Mouse (Mus musculus): ENCODE measurements around the gene Mfrp. TPM values are rescaled to one million over a fixed set of nuclear protein-coding genes. Genes with fewer than 3 reads are reported as not detected.
A peak's percentile ranks its signal among the peaks of the same experiment; 100 is the strongest.

The Mfrp gene
- polyA plus RNA-seq, 1 experiment from 2014 or later = 0.08 TPM

DNA sequence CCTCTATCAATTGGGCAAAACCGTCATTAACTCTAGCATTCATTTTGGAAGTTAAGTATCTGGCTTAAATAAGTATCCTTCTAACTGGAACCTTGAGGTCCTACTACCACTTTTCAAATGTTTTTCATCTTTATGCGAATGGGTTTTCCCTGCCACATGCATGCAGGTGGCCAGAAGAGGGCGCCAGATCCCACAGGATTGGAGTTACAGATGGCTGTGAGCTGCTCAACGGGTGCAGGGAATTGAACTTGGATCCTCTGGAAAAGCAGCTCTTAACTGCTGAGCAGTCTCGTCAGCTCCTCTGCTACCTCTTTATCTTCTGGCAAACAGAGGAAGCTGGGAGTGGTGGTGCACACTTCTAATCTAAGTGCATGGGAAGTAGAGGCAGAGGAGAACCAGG is 17.5 kb downstream of the Mfrp start:
- H3K27ac ChIP-seq (ENCODE audit: low read length) = no peak overlapping the region
- no peak overlapping the region for H3K4me2 ChIP-seq (ENCODE audit: low read depth, low read length)
- H3K4me3 ChIP-seq (replicated peaks; ENCODE audit: low read length) = no peak overlapping the region
- H3K27me3 ChIP-seq (ENCODE audit: control insufficient read depth, insufficient read depth, low read length) = no peaks in the 10 kb centered on the region
- H3K9ac ChIP-seq (ENCODE audit: low read length) = no peak overlapping the region
- no peaks in the 10 kb centered on the region for H3K36me3 ChIP-seq (ENCODE audit: control insufficient read depth, insufficient read depth, low read length)
- H3K4me1 ChIP-seq (ENCODE audit: control insufficient read depth, insufficient read depth, low read length) = no peaks in the 10 kb centered on the region
- H3K9me3 ChIP-seq (replicated peaks; ENCODE audit: control insufficient read depth, low read length) = no peaks in the 10 kb centered on the region
- WGBS = 53% methylated on average over 5 of the region's 5 CpGs
- no peak for ATAC-seq (ENCODE audit: insufficient read depth, low FRiP score)

DNA sequence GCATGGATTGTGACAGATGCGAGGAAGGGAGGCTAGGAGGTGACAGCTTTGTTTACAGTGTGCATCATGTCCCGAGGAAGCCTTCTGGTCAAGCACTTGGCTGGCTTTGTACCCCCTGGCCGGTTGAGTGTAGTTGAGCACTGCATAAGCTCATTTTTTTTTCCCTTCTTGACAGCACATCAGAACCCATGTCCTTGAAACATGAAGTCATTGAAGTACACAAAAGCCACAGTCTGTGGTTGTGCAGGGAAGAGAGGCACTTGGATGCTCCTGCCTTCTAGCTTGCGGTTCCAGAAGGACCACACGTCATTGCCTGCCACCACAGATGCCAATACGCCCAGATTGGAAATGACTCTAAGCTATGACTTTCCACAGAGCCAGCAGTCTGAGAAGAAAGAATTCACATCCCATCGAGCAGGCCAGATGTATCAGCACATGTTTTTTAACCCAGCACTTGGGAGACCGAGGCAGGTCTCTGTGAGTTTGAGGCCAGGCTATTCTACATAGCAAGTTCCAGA is 18.5 kb downstream of the Mfrp start:
- Histone ChIP-seq H3K4me1 (ENCODE audit: control insufficient read depth, insufficient read depth, low read length) (no peaks in the 10 kb centered on the region), H3K36me3 (ENCODE audit: control insufficient read depth, insufficient read depth, low read length) (no peaks in the 10 kb centered on the region), H3K4me2 (ENCODE audit: low read depth, low read length) (no peak overlapping the region), H3K27me3 (ENCODE audit: control insufficient read depth, insufficient read depth, low read length) (no peaks in the 10 kb centered on the region), H3K4me3 (replicated peaks; ENCODE audit: low read length) (no peak overlapping the region), H3K9ac (ENCODE audit: low read length) (no peak overlapping the region), H3K9me3 (replicated peaks; ENCODE audit: control insufficient read depth, low read length) (no peaks in the 10 kb centered on the region), H3K27ac (ENCODE audit: low read length) (no peak overlapping the region)
- no peak for ATAC-seq (ENCODE audit: insufficient read depth, low FRiP score)
- WGBS = 64% methylated on average over 8 of the region's 8 CpGs

DNA sequence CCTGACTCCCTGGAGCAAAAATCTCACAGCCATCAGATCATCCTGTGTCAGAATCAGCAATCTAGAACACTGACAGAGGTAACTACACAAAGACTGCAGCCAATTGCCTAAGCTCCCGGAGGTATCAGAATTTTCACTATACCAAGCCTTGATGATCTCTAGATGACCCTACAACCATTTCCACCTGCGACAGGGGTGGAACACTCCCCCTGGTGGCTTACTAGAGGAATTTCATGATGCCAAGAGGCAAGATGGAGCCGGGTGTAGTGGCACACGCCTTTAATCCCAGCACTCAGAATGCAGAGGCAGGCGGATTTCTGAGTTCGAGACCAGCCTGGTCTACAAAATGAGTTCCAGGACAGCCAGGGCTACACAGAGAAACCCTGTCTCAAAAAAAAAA is 22.8 kb downstream of the Mfrp start:
- no peak for ATAC-seq (ENCODE audit: insufficient read depth, low FRiP score)
- Histone ChIP-seq H3K4me3 (replicated peaks; ENCODE audit: low read length) (no peak overlapping the region), H3K9me3 (replicated peaks; ENCODE audit: control insufficient read depth, low read length) (no peaks in the 10 kb centered on the region), H3K9ac (ENCODE audit: low read length) (no peak overlapping the region), H3K4me1 (ENCODE audit: control insufficient read depth, insufficient read depth, low read length) (peaks cover 20% of the 10 kb centered on the region), H3K27me3 (ENCODE audit: control insufficient read depth, insufficient read depth, low read length) (no peaks in the 10 kb centered on the region), H3K4me2 (ENCODE audit: low read depth, low read length) (no peak overlapping the region), H3K36me3 (ENCODE audit: control insufficient read depth, insufficient read depth, low read length) (no peaks in the 10 kb centered on the region), H3K27ac (ENCODE audit: low read length) (no peak overlapping the region)
- WGBS = 69% methylated on average over 6 of the region's 6 CpGs

DNA sequence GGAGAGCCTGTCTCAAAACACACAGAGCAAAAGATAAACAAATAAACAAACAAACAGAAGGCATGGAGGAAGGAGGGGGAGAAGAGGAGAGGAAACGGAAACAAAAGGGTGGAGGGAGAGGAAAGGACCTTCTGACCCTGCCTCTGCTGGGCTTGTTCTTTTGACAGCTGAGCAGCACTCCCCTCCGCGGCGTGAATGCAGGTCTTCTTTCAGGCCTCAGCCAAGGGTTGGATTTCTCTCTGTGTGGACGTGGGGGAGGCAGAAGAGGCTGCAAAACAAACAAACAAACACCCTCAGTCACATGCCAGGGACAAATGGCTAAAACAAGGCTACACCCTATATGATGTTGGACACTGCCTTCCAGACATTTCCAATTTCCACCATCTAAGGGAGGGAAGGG is 23.5 kb downstream of the Mfrp start:
- H3K36me3 ChIP-seq (ENCODE audit: control insufficient read depth, insufficient read depth, low read length) = no peaks in the 10 kb centered on the region
- peaks cover 25% of the 10 kb centered on the region for H3K4me1 ChIP-seq (ENCODE audit: control insufficient read depth, insufficient read depth, low read length)
- ATAC-seq (ENCODE audit: insufficient read depth, low FRiP score) = no peak
- H3K9ac ChIP-seq (ENCODE audit: low read length) = no peak overlapping the region
- no peaks in the 10 kb centered on the region for H3K9me3 ChIP-seq (replicated peaks; ENCODE audit: control insufficient read depth, low read length)
- H3K27me3 ChIP-seq (ENCODE audit: control insufficient read depth, insufficient read depth, low read length) = no peaks in the 10 kb centered on the region
- no peak overlapping the region for H3K4me3 ChIP-seq (replicated peaks; ENCODE audit: low read length)
- H3K27ac ChIP-seq (ENCODE audit: low read length) = no peak overlapping the region
- WGBS = 57% methylated on average over 5 of the region's 5 CpGs
- H3K4me2 ChIP-seq (ENCODE audit: low read depth, low read length) = no peak overlapping the region

DNA sequence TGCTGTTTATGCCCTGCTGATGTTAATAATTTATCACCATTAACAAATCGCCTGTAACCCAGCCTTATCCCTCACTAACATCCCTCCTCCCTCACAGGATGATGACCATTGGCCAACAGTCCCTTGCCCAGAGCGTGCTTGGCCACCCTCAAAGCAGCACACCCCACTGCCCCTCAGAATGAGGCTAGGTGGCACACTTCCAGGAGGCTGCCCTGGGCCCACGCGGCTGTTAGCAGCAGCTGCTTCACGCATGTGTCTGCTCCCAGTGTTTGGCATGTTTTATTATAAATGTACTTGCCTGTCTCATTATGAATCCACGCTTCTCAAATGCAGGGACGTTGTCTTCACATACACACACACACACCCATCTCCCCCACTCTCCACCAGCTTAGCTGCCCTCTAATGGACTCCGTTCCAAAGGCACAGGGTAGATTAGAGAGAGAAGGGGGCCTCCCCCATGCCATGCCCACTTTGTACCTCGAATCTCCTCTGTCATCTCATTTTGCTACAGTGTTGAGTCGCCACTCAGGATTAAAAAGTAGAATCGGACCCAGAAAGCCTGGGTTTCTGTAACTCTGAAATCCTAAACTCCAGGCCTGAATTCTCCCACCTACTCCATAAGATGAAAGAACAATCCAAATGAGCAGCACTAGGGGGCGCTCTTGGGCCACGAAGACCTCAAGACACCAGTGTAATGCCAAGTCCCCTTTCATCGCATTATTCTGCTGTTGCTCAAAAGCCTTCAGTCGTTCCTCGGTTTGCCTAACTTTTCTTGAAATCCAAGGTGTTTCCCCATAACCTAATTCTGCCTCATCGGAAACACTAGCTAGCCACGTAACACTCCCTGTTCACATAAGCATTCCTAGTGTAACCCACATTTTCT is 24.3 kb downstream of the Mfrp start:
- 0 out of 2 replicates have a peak, but pooled peaks have one; percentile 25 for ATAC-seq (ENCODE audit: insufficient read depth, low FRiP score)

DNA sequence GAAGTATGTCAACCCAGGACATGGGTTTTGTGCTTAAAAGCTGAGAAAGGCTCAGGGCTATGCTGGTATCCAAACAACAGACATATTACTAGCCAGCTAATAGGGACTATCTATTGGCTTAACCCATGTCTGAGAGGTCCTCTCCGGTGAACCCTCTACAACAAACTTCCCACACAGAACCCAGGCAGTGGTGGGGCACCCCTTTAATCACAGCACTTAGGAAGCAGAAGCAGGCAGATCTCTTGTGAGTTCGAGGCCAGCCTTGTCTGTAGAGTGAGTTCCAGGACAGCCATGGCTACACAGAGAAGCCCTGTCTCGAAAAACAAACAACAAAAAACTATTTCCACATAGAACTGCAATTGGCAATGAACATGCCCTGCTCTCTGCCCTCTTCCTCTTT is 25.2 kb downstream of the Mfrp start:
- Histone ChIP-seq H3K9ac (ENCODE audit: low read length) (no peak overlapping the region), H3K27ac (ENCODE audit: low read length) (peak overlapping the region; percentile 56), H3K4me3 (replicated peaks; ENCODE audit: low read length) (no peak overlapping the region), H3K36me3 (ENCODE audit: control insufficient read depth, insufficient read depth, low read length) (no peaks in the 10 kb centered on the region), H3K4me1 (ENCODE audit: control insufficient read depth, insufficient read depth, low read length) (peaks cover 34% of the 10 kb centered on the region), H3K4me2 (ENCODE audit: low read depth, low read length) (no peak overlapping the region), H3K27me3 (ENCODE audit: control insufficient read depth, insufficient read depth, low read length) (no peaks in the 10 kb centered on the region), H3K9me3 (replicated peaks; ENCODE audit: control insufficient read depth, low read length) (no peaks in the 10 kb centered on the region)
- WGBS = 84% methylated on average over 3 of the region's 3 CpGs
- no peak for ATAC-seq (ENCODE audit: insufficient read depth, low FRiP score)

More for the DNA sequence above, 24.3 kb downstream of the Mfrp start:
- Histone ChIP-seq H3K4me2 (ENCODE audit: low read depth, low read length) (peak overlapping the region; percentile 35), H3K9ac (ENCODE audit: low read length) (no peak overlapping the region), H3K27ac (ENCODE audit: low read length) (peak overlapping the region; percentile 56), H3K4me3 (replicated peaks; ENCODE audit: low read length) (0 out of 2 replicates have a peak overlapping the region, but pooled peaks have one; percentile 13), H3K27me3 (ENCODE audit: control insufficient read depth, insufficient read depth, low read length) (no peaks in the 10 kb centered on the region), H3K9me3 (replicated peaks; ENCODE audit: control insufficient read depth, low read length) (no peaks in the 10 kb centered on the region), H3K4me1 (ENCODE audit: control insufficient read depth, insufficient read depth, low read length) (peaks cover 32% of the 10 kb centered on the region), H3K36me3 (ENCODE audit: control insufficient read depth, insufficient read depth, low read length) (no peaks in the 10 kb centered on the region)
- 22% methylated on average over 18 of the region's 18 CpGs for WGBS

DNA sequence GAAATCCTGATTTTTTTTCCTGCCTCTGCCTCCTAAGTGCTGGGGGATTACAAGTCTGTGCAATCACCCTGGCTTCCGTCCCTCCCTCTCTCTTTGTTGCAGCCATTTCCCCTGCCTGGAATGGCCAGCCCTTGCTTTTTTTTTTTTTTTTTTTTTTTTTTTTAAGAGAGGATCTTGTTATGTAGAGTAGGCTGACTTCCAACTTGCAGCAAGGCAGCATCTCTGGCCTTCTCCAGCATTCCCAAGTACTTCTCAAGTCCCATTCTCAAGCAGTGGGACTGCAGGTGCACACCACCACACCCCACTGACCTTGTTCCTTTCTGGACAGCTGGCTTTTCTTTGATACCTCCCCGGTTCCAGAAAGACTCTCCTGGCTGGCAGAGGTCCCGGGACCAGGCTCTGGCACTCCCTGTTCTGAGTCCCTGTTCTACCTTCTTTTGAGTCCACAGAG is 25.8 kb downstream of the Mfrp start:
- H3K4me1 ChIP-seq (ENCODE audit: control insufficient read depth, insufficient read depth, low read length) = peaks cover 34% of the 10 kb centered on the region
- H3K9me3 ChIP-seq (replicated peaks; ENCODE audit: control insufficient read depth, low read length) = no peaks in the 10 kb centered on the region
- H3K36me3 ChIP-seq (ENCODE audit: control insufficient read depth, insufficient read depth, low read length) = no peaks in the 10 kb centered on the region
- H3K27me3 ChIP-seq (ENCODE audit: control insufficient read depth, insufficient read depth, low read length) = no peaks in the 10 kb centered on the region
- H3K9ac ChIP-seq (ENCODE audit: low read length) = no peak overlapping the region
- 48% methylated on average over 3 of the region's 3 CpGs for WGBS
- H3K27ac ChIP-seq (ENCODE audit: low read length) = peak overlapping the region; percentile 25; the same call in 1 of the 2 replicates
- no peak overlapping the region for H3K4me3 ChIP-seq (replicated peaks; ENCODE audit: low read length)
- H3K4me2 ChIP-seq (ENCODE audit: low read depth, low read length) = no peak overlapping the region
- ATAC-seq (ENCODE audit: insufficient read depth, low FRiP score) = no peak

DNA sequence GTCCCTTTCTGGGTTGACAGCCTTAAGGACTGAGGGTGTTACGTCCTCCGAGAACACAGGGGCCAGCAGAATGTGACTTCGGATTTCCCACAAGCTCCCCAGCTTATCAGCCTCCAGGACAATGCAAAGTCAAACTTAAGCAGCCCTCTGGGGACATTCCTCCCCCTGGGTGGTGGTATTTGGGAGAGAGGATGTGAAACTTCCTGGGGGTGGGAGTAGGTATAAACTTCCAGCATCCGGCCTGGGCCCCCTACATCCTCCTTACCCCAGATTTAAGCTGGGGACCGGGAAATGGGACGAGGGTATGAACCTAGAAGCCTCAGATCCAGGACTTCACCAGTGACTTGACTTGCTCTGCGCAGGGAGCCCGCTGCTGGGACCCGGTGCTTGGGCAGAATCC is 28.1 kb downstream of the Mfrp start:
- Histone ChIP-seq H3K9ac (ENCODE audit: low read length) (peak overlapping the region; percentile 74), H3K4me1 (ENCODE audit: control insufficient read depth, insufficient read depth, low read length) (peaks cover 46% of the 10 kb centered on the region), H3K27me3 (ENCODE audit: control insufficient read depth, insufficient read depth, low read length) (no peaks in the 10 kb centered on the region), H3K4me2 (ENCODE audit: low read depth, low read length) (peak overlapping the region; percentile 70), H3K36me3 (ENCODE audit: control insufficient read depth, insufficient read depth, low read length) (no peaks in the 10 kb centered on the region), H3K4me3 (replicated peaks; ENCODE audit: low read length) (peak overlapping the region; percentile 45), H3K9me3 (replicated peaks; ENCODE audit: control insufficient read depth, low read length) (no peaks in the 10 kb centered on the region), H3K27ac (ENCODE audit: low read length) (peak overlapping the region; percentile 95)
- no peak; the same call in 1 of the 2 replicates for ATAC-seq (ENCODE audit: insufficient read depth, low FRiP score)
- 7% methylated on average over 9 of the region's 9 CpGs for WGBS

DNA sequence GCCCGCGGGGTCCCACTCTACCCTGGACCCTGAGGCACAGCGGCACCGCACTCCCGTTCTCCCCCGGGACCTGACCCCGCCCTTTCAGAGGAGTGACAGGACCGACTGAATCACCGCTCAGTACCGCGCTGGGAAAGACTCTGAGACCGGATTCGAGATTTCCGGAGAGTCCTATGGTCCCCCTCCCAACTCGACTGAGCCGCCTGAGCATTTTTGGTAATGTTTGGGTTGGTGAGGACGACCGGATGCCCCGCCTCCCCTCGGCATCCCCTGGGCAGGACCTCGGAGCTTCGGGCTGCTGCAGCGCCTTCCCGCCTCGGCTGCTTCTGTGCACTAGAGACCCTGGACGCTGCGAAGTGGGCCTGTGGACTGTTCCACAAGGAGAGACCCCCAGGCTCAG is 28.5 kb downstream of the Mfrp start:
- WGBS = under 1% methylated on average over 27 of the region's 27 CpGs
- H3K36me3 ChIP-seq (ENCODE audit: control insufficient read depth, insufficient read depth, low read length) = no peaks in the 10 kb centered on the region
- peak overlapping the region; percentile 74 for H3K9ac ChIP-seq (ENCODE audit: low read length)
- peaks cover 46% of the 10 kb centered on the region for H3K4me1 ChIP-seq (ENCODE audit: control insufficient read depth, insufficient read depth, low read length)
- peak overlapping the region; percentile 95 for H3K27ac ChIP-seq (ENCODE audit: low read length)
- no peaks in the 10 kb centered on the region for H3K9me3 ChIP-seq (replicated peaks; ENCODE audit: control insufficient read depth, low read length)
- no peaks in the 10 kb centered on the region for H3K27me3 ChIP-seq (ENCODE audit: control insufficient read depth, insufficient read depth, low read length)
- peak; percentile 71 for ATAC-seq (ENCODE audit: insufficient read depth, low FRiP score)
- H3K4me3 ChIP-seq (replicated peaks; ENCODE audit: low read length) = peak overlapping the region; percentile 45
- H3K4me2 ChIP-seq (ENCODE audit: low read depth, low read length) = peak overlapping the region; percentile 70
